Mouse (Mus musculus) hindbrain, embryonic 14.5 days (tissue): ENCODE data around the gene Sh3bp2. TPM values are rescaled to one million over a fixed set of nuclear protein-coding genes. Genes with fewer than 3 reads are reported as not detected.

Experiments
- ATAC-seq: fragments of 200-750 bp; cut with Nextera tagmentation; 2 replicates; pipeline ENCODE4 v1.8.0; 2017; ENCODE audit warnings: moderate number of reproducible peaks, mild to moderate bottlenecking, moderate TSS enrichment, moderate library complexity; ENCODE audit not compliant: low FRiP score
- DNase-seq: peaks from one replicate; pipeline ENCODE4 v3.0.0-alpha.2; 2015; ENCODE audit warnings: low spot score
- H3K27ac ChIP-seq: fragments of 300-500 bp; sonication (generic); 2 replicates; pipeline ENCODE4 v1.5.1; 2014; ENCODE audit warnings: mild to moderate bottlenecking, moderate library complexity
- H3K27me3 ChIP-seq: fragments of 300-500 bp; sonication (generic); 2 replicates; pipeline ENCODE4 v1.6.1; 2014; ENCODE audit warnings: mild to moderate bottlenecking, low read length, mixed read lengths; ENCODE audit not compliant: control insufficient read depth, insufficient read depth
- H3K36me3 ChIP-seq: fragments of 300-500 bp; sonication (generic); replicated peaks from 2 replicates; pipeline ENCODE4 v1.6.1; 2014; ENCODE audit not compliant: control insufficient read depth, insufficient read depth
- H3K4me1 ChIP-seq: fragments of 300-500 bp; sonication (generic); replicated peaks from 2 replicates; pipeline ENCODE4 v1.6.1; 2014; ENCODE audit warnings: antibody characterized with exemption, low read length, mixed read lengths; ENCODE audit not compliant: control insufficient read depth, insufficient read depth
- H3K4me2 ChIP-seq: fragments of 300-500 bp; sonication (generic); replicated peaks from 2 replicates; pipeline ENCODE4 v1.6.1; 2014; ENCODE audit warnings: mild to moderate bottlenecking, moderate library complexity
- H3K4me3 ChIP-seq: fragments of 300-500 bp; sonication (generic); replicated peaks from 2 replicates; pipeline ENCODE4 v1.5.1; 2014; ENCODE audit warnings: mild to moderate bottlenecking, low read length
- H3K9ac ChIP-seq: fragments of 300-500 bp; sonication (generic); 2 replicates; pipeline ENCODE4 v1.6.1; 2014
- H3K9me3 ChIP-seq: fragments of 300-500 bp; sonication (generic); 2 replicates; pipeline ENCODE4 v1.6.1; 2016; ENCODE audit warnings: low read length; ENCODE audit not compliant: control insufficient read depth
- WGBS: fragments of 180-500 bp; shearing (Covaris S2); extraction: QIAGEN DNeasy Blood & Tissue Kit; methylation state at CpG from one replicate; pipeline ENCODE4 v1.1.7; 2014; 5-methylcytosine and 5-hydroxymethylcytosine counted together
- polyA plus RNA-seq: library from polyadenylated mRNA; unstranded; fragments of >200 nt; fragmentation: Nextera tagmentation; extraction: Ambion mirVana; gene quantifications from 2 replicates; pipeline ENCODE4 v1.2.1, GENCODE M21; 2014

Gene Sh3bp2
- polyA plus RNA-seq, 1 experiment from 2014 or later = 18.7 TPM

DNA sequence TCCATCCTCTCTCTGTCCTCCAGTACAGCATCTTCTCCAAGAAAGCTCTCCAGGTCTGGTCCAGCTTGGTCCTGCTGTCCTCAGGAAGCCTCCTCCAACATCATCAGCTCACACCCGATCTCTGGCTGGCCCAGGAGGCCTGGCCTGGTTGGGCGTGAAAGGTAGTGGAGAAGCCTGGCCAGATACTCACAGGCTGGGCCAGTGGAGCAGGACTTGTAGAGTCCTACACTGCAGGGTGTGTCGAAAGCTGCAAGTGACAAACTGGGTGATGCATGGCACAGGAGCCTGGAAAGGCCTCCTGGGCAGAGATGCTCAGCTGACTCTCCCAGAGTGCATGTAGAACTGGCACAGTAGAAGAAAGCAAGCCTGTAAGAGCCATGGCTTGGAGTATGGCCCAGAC is 4.3 kb upstream of the Sh3bp2 start:
- no peak overlapping the region for H3K27ac ChIP-seq
- no peak for ATAC-seq
- DNase-seq = no peak
- no peaks in the 10 kb centered on the region for H3K36me3 ChIP-seq
- no peak overlapping the region for H3K4me3 ChIP-seq
- no peak overlapping the region for H3K9ac ChIP-seq
- no peaks in the 10 kb centered on the region for H3K9me3 ChIP-seq
- H3K4me1 ChIP-seq = no peaks in the 10 kb centered on the region
- H3K4me2 ChIP-seq = no peak overlapping the region
- 80% methylated on average over 3 of the region's 3 CpGs for WGBS
- H3K27me3 ChIP-seq = no peaks in the 10 kb centered on the region

- H3K27me3 ChIP-seq = no peaks in the 10 kb centered on the region
- ATAC-seq = no peak
- WGBS = 61% methylated on average over 4 of the region's 4 CpGs
These were observed 1.6 kb upstream of the Sh3bp2 start for GRCm38 (mm10) chr5:34523958-34524485.

DNA sequence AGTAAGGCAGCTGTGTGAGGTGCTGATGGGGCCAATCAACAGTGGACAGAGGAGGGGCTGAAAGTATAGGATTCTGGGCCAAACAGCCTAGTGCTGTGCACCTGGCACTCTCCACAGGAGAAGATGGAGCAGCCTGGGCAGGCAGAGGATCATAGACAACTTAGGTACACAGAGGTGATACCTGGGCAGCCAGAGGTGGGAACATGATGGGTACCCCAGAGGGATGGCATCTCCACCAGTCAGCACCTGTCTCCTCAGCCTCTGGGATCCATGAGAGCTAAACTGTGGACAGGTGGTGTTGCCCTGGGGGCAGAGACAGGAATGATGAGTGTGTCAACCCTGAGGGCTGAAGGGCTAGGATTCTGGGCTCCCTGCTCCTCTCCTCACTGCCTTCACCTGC is 1.1 kb upstream of the Sh3bp2 start:
- Histone ChIP-seq H3K9me3 (no peaks in the 10 kb centered on the region), H3K4me3 (no peak overlapping the region), H3K4me1 (no peaks in the 10 kb centered on the region), H3K9ac (no peak overlapping the region), H3K27ac (no peak overlapping the region), H3K27me3 (no peaks in the 10 kb centered on the region), H3K36me3 (no peaks in the 10 kb centered on the region), H3K4me2 (no peak overlapping the region)
- ATAC-seq (no peak), DNase-seq (no peak)

More at GRCm38 (mm10) chr5:34523958-34524485, 1.6 kb upstream of the Sh3bp2 start:
- Histone ChIP-seq H3K4me2 (no peak overlapping the region), H3K4me1 (no peaks in the 10 kb centered on the region), H3K4me3 (no peak overlapping the region), H3K9ac (no peak overlapping the region), H3K27ac (no peak overlapping the region), H3K9me3 (no peaks in the 10 kb centered on the region), H3K36me3 (no peaks in the 10 kb centered on the region)
- DNase-seq = no peak

- Histone ChIP-seq H3K27ac (no peak overlapping the region), H3K4me2 (peak overlapping the region; percentile 73; the same call in 1 of the 2 replicates), H3K4me1 (no peaks in the 10 kb centered on the region), H3K9me3 (no peaks in the 10 kb centered on the region), H3K9ac (no peak overlapping the region), H3K4me3 (no peak overlapping the region), H3K36me3 (no peaks in the 10 kb centered on the region), H3K27me3 (no peaks in the 10 kb centered on the region)
- no peak for ATAC-seq
- DNase-seq = no peak
- 37% methylated on average over 5 of the region's 5 CpGs for WGBS
These were observed 788 bp downstream of the Sh3bp2 start for GRCm38 (mm10) chr5:34526477-34526775.

DNA sequence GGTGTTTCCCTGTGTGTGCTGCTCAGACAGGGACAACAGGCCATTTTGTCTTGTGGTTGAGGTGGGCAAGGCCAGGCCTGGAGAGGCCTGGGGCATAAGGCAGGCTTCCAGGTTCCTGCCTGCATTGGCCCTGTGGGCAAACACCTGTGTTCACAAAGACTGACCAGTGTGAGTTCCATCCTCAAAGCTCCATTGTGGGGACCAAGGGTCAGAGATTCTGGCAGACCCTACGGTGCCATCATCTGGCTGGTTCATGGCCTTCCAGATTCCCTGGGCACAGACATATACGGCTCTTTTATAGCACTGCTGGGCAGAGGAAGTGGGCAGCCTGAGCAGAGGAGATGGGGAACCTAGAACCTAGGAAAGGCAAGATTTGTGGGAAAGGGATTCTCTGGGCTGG is 1.7 kb downstream of the Sh3bp2 start:
- no peaks in the 10 kb centered on the region for H3K9me3 ChIP-seq
- H3K9ac ChIP-seq = no peak overlapping the region
- no peak overlapping the region for H3K27ac ChIP-seq
- H3K4me1 ChIP-seq = no peaks in the 10 kb centered on the region
- ATAC-seq (no peak), DNase-seq (no peak)
- WGBS = 87% methylated on average over 2 of the region's 2 CpGs
- no peaks in the 10 kb centered on the region for H3K27me3 ChIP-seq
- H3K4me2 ChIP-seq = no peak overlapping the region
- no peak overlapping the region for H3K4me3 ChIP-seq
- H3K36me3 ChIP-seq = no peaks in the 10 kb centered on the region

DNA sequence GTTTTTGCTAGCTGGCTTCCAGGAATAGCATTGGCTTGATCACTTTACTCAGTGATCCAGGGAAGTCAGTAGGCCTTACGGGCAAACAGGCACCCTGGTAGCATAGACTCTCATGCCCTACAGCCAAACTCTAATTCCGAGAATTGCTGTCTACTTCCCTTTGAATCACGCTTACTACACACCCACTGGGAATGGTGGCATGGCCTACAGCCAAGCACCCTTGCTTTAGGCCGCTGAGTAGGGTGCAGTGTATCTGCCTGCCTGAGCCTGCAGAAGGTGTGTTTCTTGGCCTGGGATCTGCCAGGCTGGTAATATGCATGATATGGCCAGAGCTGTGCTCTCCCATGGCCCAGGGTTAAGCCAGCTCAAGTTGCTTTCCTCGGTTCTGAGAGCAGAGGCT is 3.1 kb downstream of the Sh3bp2 start:
- 80% methylated on average over 5 of the region's 5 CpGs for WGBS

GRCm38 (mm10) chr5:34530116-34530515 is 4.5 kb downstream of the Sh3bp2 start:
- ATAC-seq (no peak), DNase-seq (no peak)
- Histone ChIP-seq H3K27ac (no peak overlapping the region), H3K9me3 (no peaks in the 10 kb centered on the region), H3K4me3 (no peak overlapping the region), H3K4me2 (no peak overlapping the region), H3K27me3 (no peaks in the 10 kb centered on the region), H3K9ac (no peak overlapping the region), H3K36me3 (no peaks in the 10 kb centered on the region), H3K4me1 (no peaks in the 10 kb centered on the region)
- WGBS = 78% methylated on average over 5 of the region's 5 CpGs

More for the DNA sequence above, 3.1 kb downstream of the Sh3bp2 start:
- no peak for DNase-seq
- H3K27ac ChIP-seq = no peak overlapping the region
- no peaks in the 10 kb centered on the region for H3K27me3 ChIP-seq
- no peaks in the 10 kb centered on the region for H3K9me3 ChIP-seq
- H3K4me1 ChIP-seq = no peaks in the 10 kb centered on the region
- no peak for ATAC-seq
- H3K9ac ChIP-seq = no peak overlapping the region
- H3K4me2 ChIP-seq = no peak overlapping the region
- H3K4me3 ChIP-seq = no peak overlapping the region
- H3K36me3 ChIP-seq = no peaks in the 10 kb centered on the region

GRCm38 (mm10) chr5:34530687-34531086 is 5.0 kb downstream of the Sh3bp2 start:
- H3K4me3 ChIP-seq = no peak overlapping the region
- no peaks in the 10 kb centered on the region for H3K9me3 ChIP-seq
- no peaks in the 10 kb centered on the region for H3K36me3 ChIP-seq
- no peaks in the 10 kb centered on the region for H3K4me1 ChIP-seq
- no peak overlapping the region for H3K9ac ChIP-seq
- WGBS = 49% methylated on average over 4 of the region's 4 CpGs
- H3K4me2 ChIP-seq = no peak overlapping the region
- no peaks in the 10 kb centered on the region for H3K27me3 ChIP-seq
- ATAC-seq (no peak), DNase-seq (no peak)
- H3K27ac ChIP-seq = no peak overlapping the region

- DNase-seq (no peak), ATAC-seq (no peak)
- H3K27ac ChIP-seq = no peak overlapping the region
- no peaks in the 10 kb centered on the region for H3K9me3 ChIP-seq
- no peak overlapping the region for H3K4me2 ChIP-seq
- no peaks in the 10 kb centered on the region for H3K36me3 ChIP-seq
- H3K4me1 ChIP-seq = no peaks in the 10 kb centered on the region
- H3K27me3 ChIP-seq = no peaks in the 10 kb centered on the region
- H3K9ac ChIP-seq = no peak overlapping the region
- 71% methylated on average over 5 of the region's 5 CpGs for WGBS
- no peak overlapping the region for H3K4me3 ChIP-seq
These were observed 7.4 kb downstream of the Sh3bp2 start for GRCm38 (mm10) chr5:34533066-34533465.

- Histone ChIP-seq H3K27ac (no peak overlapping the region), H3K9me3 (no peaks in the 10 kb centered on the region), H3K4me2 (no peak overlapping the region), H3K4me1 (no peaks in the 10 kb centered on the region), H3K36me3 (no peaks in the 10 kb centered on the region), H3K27me3 (no peaks in the 10 kb centered on the region), H3K4me3 (no peak overlapping the region), H3K9ac (no peak overlapping the region)
- 56% methylated on average over 3 of the region's 3 CpGs for WGBS
- no peak for DNase-seq
- ATAC-seq = no peak
These were observed 8.2 kb downstream of the Sh3bp2 start for GRCm38 (mm10) chr5:34533820-34534219.
